Comparison of ENCODE assay signal across 13 mouse cellular contexts in genomic region chr16:91390100-91390499, GRCm38 (mm10). TPM values are rescaled to one million over a fixed set of nuclear protein-coding genes. Genes with fewer than 3 reads are reported as not detected.
DNase-seq lines count a peak whose midpoint lies in the region; TF ChIP-seq lines count a peak whose summit lies in the region.
"Had no signal": no experiment of that assay in that cellular context is flagged by ENCODE, and none has a peak within 500 bp of the region (broad histone marks: within the 10 kb centered on the region; RNA-seq: fewer than 3 reads in every experiment).

No protein-coding gene starts in this region.

- no peak for TF ChIP-seq POLR2A in cortical plate, adult 2 months (IDR thresholded peaks at IDR 0.05; ENCODE audit: extremely low read depth, insufficient read depth, low read length)

- H3K36me3 ChIP-seq in splenic B cell, adult 2 months (ENCODE audit: control insufficient read depth, insufficient read depth, low read length, poor library complexity, severe bottlenecking): peaks cover 16% of the 10 kb centered on the region

- H3K4me3 ChIP-seq in cortical plate, adult 2 months (ENCODE audit: insufficient read depth, low read length): no peak overlapping the region
- H3K4me3 ChIP-seq: embryonic facial prominence, embryonic 12.5 days; neural tube, embryonic 13.5 days had no signal

- peak; percentile 40; the same call in 1 of the 2 replicates for TF ChIP-seq CTCF in cortical plate, adult 2 months (IDR thresholded peaks at IDR 0.05; ENCODE audit: extremely low read depth, insufficient read depth, low read length)

- no peaks in the 10 kb centered on the region; the same call in 1 of the 2 replicates for H3K4me1 ChIP-seq in cortical plate, adult 2 months (ENCODE audit: control insufficient read depth, insufficient read depth, low read length)
- H3K4me1 ChIP-seq: embryonic facial prominence, embryonic 12.5 days; neural tube, embryonic 13.5 days had no signal

- H3K27me3 ChIP-seq in splenic B cell, adult 2 months (ENCODE audit: control insufficient read depth, insufficient read depth, low read length, poor library complexity, severe bottlenecking): no peaks in the 10 kb centered on the region
- H3K27me3 ChIP-seq: embryonic facial prominence, embryonic 12.5 days; neural tube, embryonic 13.5 days had no signal

- DNase-seq in heart, adult 11 months: peak; percentile 46
- no peak for DNase-seq in heart, adult 18-20 months
- peak; percentile 59 for DNase-seq in thymus, postnatal 0 days (ENCODE audit: low spot score)
- no peak for DNase-seq in thymus, postnatal 10 days (ENCODE audit: low spot score in 2 of 2)
- peak; percentile 73 for DNase-seq in splenic B cell, adult 2 months (ENCODE audit: low read depth, low spot score)
- no peak for DNase-seq in kidney, postnatal 4 days
- DNase-seq in layer of hippocampus, adult 11-12 months (ENCODE audit: low spot score): no peak
- DNase-seq: lung, adult 18-20 months had no signal

- H3K27ac ChIP-seq in cortical plate, adult 2 months (ENCODE audit: insufficient read depth, low read length): no peak overlapping the region
- H3K27ac ChIP-seq: embryonic facial prominence, embryonic 12.5 days; neural tube, embryonic 13.5 days had no signal

RNA-seq across cellular contexts. Expression of gene Gm21970, which starts 1.4 kb away (rescaled TPM):
- not detected for total RNA-seq in heart, adult 18-20 months (2021)
- not detected in 2 replicates for polyA plus RNA-seq in thymus, postnatal 0 days (2015; fragmentation: Nextera tagmentation; extraction: Ambion mirVana)
- not detected in 2 replicates for polyA plus RNA-seq in cortical plate, adult 2 months (2012; rRNA removed)
- total RNA-seq: heart, adult 8-10 months had no signal
- polyA plus RNA-seq: embryonic facial prominence, embryonic 12.5 days; large intestine, adult 2 months; neural tube, embryonic 13.5 days had no signal

RNA-seq across cellular contexts. Expression of gene Il10rb, which starts 15.9 kb away (rescaled TPM):
- total RNA-seq in heart, adult 18-20 months (2021): 100 to 1,000 TPM; 115 to 133 TPM
- polyA plus RNA-seq in thymus, postnatal 0 days (2015; fragmentation: Nextera tagmentation; extraction: Ambion mirVana): 42.7 and 44.1 TPM in 2 replicates
- polyA plus RNA-seq in cortical plate, adult 2 months (2012; rRNA removed): 12.6 and 13.5 TPM in 2 replicates

RNA-seq across cellular contexts. Expression of gene Ifnar2, which starts 17.5 kb away (rescaled TPM):
- 10 to 100 TPM; 29.3 to 37.3 TPM for total RNA-seq in heart, adult 18-20 months (2021)
- 70.7 and 73.4 TPM in 2 replicates for polyA plus RNA-seq in thymus, postnatal 0 days (2015; fragmentation: Nextera tagmentation; extraction: Ambion mirVana)
- 33.7 and 34.5 TPM in 2 replicates for polyA plus RNA-seq in cortical plate, adult 2 months (2012; rRNA removed)

Comparison
In these comparisons a context has a peak if more than half of its experiments do, and no peak if none do; other contexts are left out.
1. DNase-seq: peak in heart, adult 11 months (single experiment), thymus, postnatal 0 days (single experiment) and splenic B cell, adult 2 months (single experiment); none in heart, adult 18-20 months (0 of 2), thymus, postnatal 10 days (0 of 2), kidney, postnatal 4 days (0 of 2) and layer of hippocampus, adult 11-12 months (single experiment).